Mouse (Mus musculus): Measurements from ENCODE around the gene Fscn1.

- TF ChIP-seq GATA1 (IDR thresholded peaks at IDR 0.05; ENCODE audit: borderline replicate concordance, low read length) (no peak), FLI1 (IDR thresholded peaks at IDR 0.05; ENCODE audit: low read length) (no peak)
Measured at GRCm38 (mm10) chr5:142935642-142936335, 24.4 kb upstream of the Fscn1 start.

Measured in megakaryocyte, embryonic 14.5 days (primary cell).